Mouse (Mus musculus) heart, postnatal 25 days (tissue): ENCODE measurements at regions not wholly inside any gene's neighbourhood (a gene's known extent, or its start where the extent isn't known, plus 50 kb on each side); places are given as distances from the start of the nearest gene placed in this dataset.

Experiments used
- DNase-seq: peaks from one replicate; pipeline ENCODE4 v3.0.0; 2022; ENCODE audit warnings: low spot score
- intact Hi-C: fragments of 180-260 bp; cut with DNase I; formaldehyde crosslinking; loops from one replicate; pipeline ENCODE4 v1.15.1; 2025

GRCm38 (mm10) chr9:41374591-41375481, 213.3 kb upstream of the Ubash3b start:
- no peak for DNase-seq
- intact Hi-C loops, result loop anchor here (5.0 kb wide), 2 partner anchors 48 to 82 kb away; no protein-coding TSS in a partner anchor

- intact Hi-C loops, result no loop called here
- no peak for DNase-seq
These were observed 204.9 kb upstream of the Ubash3b start for GRCm38 (mm10) chr9:41366405-41366804.

- intact Hi-C loops, result no loop called here
- no peak for DNase-seq
These were observed 203.8 kb upstream of the Ubash3b start for GRCm38 (mm10) chr9:41365251-41365650.

GRCm38 (mm10) chr9:41364442-41365250, 203.1 kb upstream of the Ubash3b start:
- DNase-seq, result no peak
- intact Hi-C loops, result no loop called here

- intact Hi-C loops, result no loop called here
- DNase-seq, result no peak
These were observed 198.9 kb upstream of the Ubash3b start for GRCm38 (mm10) chr9:41360356-41360755.

- DNase-seq, result no peak
- intact Hi-C loops, result no loop called here
These were observed 197.8 kb upstream of the Ubash3b start for GRCm38 (mm10) chr9:41359286-41359685.

- intact Hi-C loops, result no loop called here
- DNase-seq, result no peak
These were observed 183.8 kb upstream of the Ubash3b start for GRCm38 (mm10) chr9:41345338-41345737.

GRCm38 (mm10) chr9:41337375-41337774, 175.9 kb upstream of the Ubash3b start:
- intact Hi-C loops, result no loop called here
- no peak for DNase-seq

GRCm38 (mm10) chr9:41336801-41337200, 175.3 kb upstream of the Ubash3b start:
- DNase-seq, result no peak
- intact Hi-C loops, result no loop called here

GRCm38 (mm10) chr9:41334462-41335241, 173.2 kb upstream of the Ubash3b start:
- no peak for DNase-seq
- intact Hi-C loops, result no loop called here

GRCm38 (mm10) chr9:41333526-41333925, 172.0 kb upstream of the Ubash3b start:
- DNase-seq, result no peak
- intact Hi-C loops, result no loop called here

- no peak for DNase-seq
- intact Hi-C loops, result loop anchor here (5.0 kb wide), 2 partner anchors 43 to 133 kb away; no protein-coding TSS in a partner anchor
These were observed 167.5 kb upstream of the Ubash3b start for GRCm38 (mm10) chr9:41328959-41329358.

- DNase-seq, result no peak
- intact Hi-C loops, result loop anchor here (5.0 kb wide), 2 partner anchors 44 to 134 kb away; no protein-coding TSS in a partner anchor
These were observed 167.0 kb upstream of the Ubash3b start for GRCm38 (mm10) chr9:41328480-41328879.

- intact Hi-C loops, result loop anchor here (5.0 kb wide), 2 partner anchors 44 to 134 kb away; no protein-coding TSS in a partner anchor
These were observed 166.6 kb upstream of the Ubash3b start for GRCm38 (mm10) chr9:41328056-41328455.

GRCm38 (mm10) chr9:41327561-41327960, 166.1 kb upstream of the Ubash3b start:
- intact Hi-C loops, result loop anchor here (2.0 to 5.0 kb wide), 3 partner anchors 45 to 135 kb away; no protein-coding TSS in a partner anchor

More at GRCm38 (mm10) chr9:41328056-41328455, 166.6 kb upstream of the Ubash3b start:
- no peak for DNase-seq

GRCm38 (mm10) chr9:41326772-41327560, 165.5 kb upstream of the Ubash3b start:
- intact Hi-C loops, result loop anchor here (2.0 to 5.0 kb wide), 3 partner anchors 45 to 135 kb away; no protein-coding TSS in a partner anchor

More at GRCm38 (mm10) chr9:41327561-41327960, 166.1 kb upstream of the Ubash3b start:
- DNase-seq, result no peak

GRCm38 (mm10) chr9:41321521-41321920, 160.0 kb upstream of the Ubash3b start:
- intact Hi-C loops, result no loop called here
- DNase-seq, result no peak

More at GRCm38 (mm10) chr9:41326772-41327560, 165.5 kb upstream of the Ubash3b start:
- DNase-seq, result peak; percentile 50

- intact Hi-C loops, result no loop called here
- DNase-seq, result no peak
These were observed 157.6 kb upstream of the Ubash3b start for GRCm38 (mm10) chr9:41319066-41319465.

GRCm38 (mm10) chr9:41306229-41306628, 144.7 kb upstream of the Ubash3b start:
- intact Hi-C loops, result no loop called here
- no peak for DNase-seq
